ENCODE assay signal across 31 mouse cellular contexts in genomic region chr2:101015353-101015752, GRCm38 (mm10).
"Had no signal": no experiment of that assay in that cellular context is flagged by ENCODE, and none has a peak within 500 bp of the region (broad histone marks: within the 10 kb centered on the region; RNA-seq: fewer than 3 reads in every experiment).

No protein-coding gene starts in this region.

- H3K27me3 ChIP-seq: limb, embryonic 12.5 days; limb, embryonic 13.5 days; limb, embryonic 15.5 days; liver, embryonic 12.5 days; liver, embryonic 13.5 days; liver, embryonic 15.5 days; lung, embryonic 15.5 days; megakaryocyte, embryonic 14.5 days; midbrain, embryonic 12.5 days; midbrain, embryonic 13.5 days; midbrain, embryonic 15.5 days; neural tube, embryonic 12.5 days had no signal

- H3K9me3 ChIP-seq: limb, embryonic 10.5 days; limb, embryonic 12.5 days; limb, embryonic 13.5 days; limb, embryonic 15.5 days; liver, embryonic 12.5 days; liver, embryonic 13.5 days; liver, embryonic 15.5 days; lung, embryonic 15.5 days; megakaryocyte, embryonic 14.5 days; midbrain, embryonic 10.5 days; midbrain, embryonic 12.5 days; midbrain, embryonic 13.5 days; midbrain, embryonic 15.5 days; neural tube, embryonic 12.5 days had no signal

- H3K4me1 ChIP-seq: limb, embryonic 10.5 days; limb, embryonic 12.5 days; limb, embryonic 13.5 days; limb, embryonic 15.5 days; liver, embryonic 12.5 days; liver, embryonic 13.5 days; liver, embryonic 15.5 days; lung, embryonic 15.5 days; megakaryocyte, embryonic 14.5 days; midbrain, embryonic 10.5 days; midbrain, embryonic 12.5 days; midbrain, embryonic 13.5 days; midbrain, embryonic 15.5 days; neural tube, embryonic 12.5 days had no signal

- H3K36me3 ChIP-seq: limb, embryonic 10.5 days; limb, embryonic 12.5 days; limb, embryonic 13.5 days; limb, embryonic 15.5 days; liver, embryonic 12.5 days; liver, embryonic 13.5 days; liver, embryonic 15.5 days; lung, embryonic 15.5 days; midbrain, embryonic 10.5 days; midbrain, embryonic 12.5 days; midbrain, embryonic 13.5 days; midbrain, embryonic 15.5 days; neural tube, embryonic 12.5 days had no signal

- DNase-seq: left cerebral cortex, postnatal 4 days; liver; liver, embryonic 13.5 days; liver, postnatal 0 days; lung, adult 18-20 months; lung, adult 2 months; lung, embryonic 14.5 days; lung, postnatal 10 days; lung, postnatal 14 days; lung, postnatal 36 days; midbrain, embryonic 14.5 days had no signal

- ATAC-seq: liver, embryonic 12.5 days; liver, postnatal 0 days; lung, postnatal 0 days; midbrain, embryonic 13.5 days; midbrain, embryonic 15.5 days; midbrain, embryonic 16.5 days had no signal

- H3K27ac ChIP-seq: limb, embryonic 10.5 days; limb, embryonic 12.5 days; limb, embryonic 13.5 days; limb, embryonic 15.5 days; liver, embryonic 12.5 days; liver, embryonic 13.5 days; liver, embryonic 14.5 days; liver, embryonic 15.5 days; lung, embryonic 15.5 days; macrophage; midbrain, embryonic 10.5 days; midbrain, embryonic 12.5 days; midbrain, embryonic 13.5 days; midbrain, embryonic 15.5 days; neural tube, embryonic 12.5 days had no signal

- H3K9ac ChIP-seq: limb, embryonic 12.5 days; limb, embryonic 13.5 days; limb, embryonic 15.5 days; liver, embryonic 12.5 days; liver, embryonic 13.5 days; liver, embryonic 14.5 days; liver, embryonic 15.5 days; liver, postnatal 0 days; lung, embryonic 14.5 days; lung, embryonic 15.5 days; midbrain, embryonic 12.5 days; midbrain, embryonic 13.5 days; midbrain, embryonic 15.5 days; neural tube, embryonic 12.5 days had no signal

- H3K4me2 ChIP-seq: limb, embryonic 12.5 days; limb, embryonic 13.5 days; limb, embryonic 15.5 days; liver, embryonic 11.5 days; liver, embryonic 12.5 days; liver, embryonic 13.5 days; liver, embryonic 15.5 days; lung, embryonic 14.5 days; lung, embryonic 15.5 days; midbrain, embryonic 11.5 days; midbrain, embryonic 12.5 days; midbrain, embryonic 13.5 days; midbrain, embryonic 15.5 days; neural tube, embryonic 12.5 days had no signal

- H3K4me3 ChIP-seq: limb, embryonic 10.5 days; limb, embryonic 12.5 days; limb, embryonic 13.5 days; limb, embryonic 15.5 days; liver, embryonic 12.5 days; liver, embryonic 13.5 days; liver, embryonic 15.5 days; lung, embryonic 15.5 days; megakaryocyte, embryonic 14.5 days; midbrain, embryonic 10.5 days; midbrain, embryonic 12.5 days; midbrain, embryonic 13.5 days; midbrain, embryonic 15.5 days; myocyte; neural tube, embryonic 12.5 days had no signal
